Mouse (Mus musculus) bone marrow, adult 2 months (tissue): ENCODE results near the gene Slc35e3. TPM values are rescaled to one million over a fixed set of nuclear protein-coding genes. Genes with fewer than 3 reads are reported as not detected.

Experiments used
- H3K27ac ChIP-seq: fragments of 200-500 bp; 2 replicates; pipeline ENCODE4 v1.5.1; 2012; ENCODE audit warnings: low read depth, mild to moderate bottlenecking, control low read depth, inconsistent platforms, low read length; ENCODE audit not compliant: control insufficient read depth, poor library complexity, insufficient read depth
- H3K4me1 ChIP-seq: fragments of 200-500 bp; 2 replicates; pipeline ENCODE4 v1.6.1; 2011; ENCODE audit warnings: low read length; ENCODE audit not compliant: control insufficient read depth, insufficient read depth
- H3K4me3 ChIP-seq: fragments of 200-500 bp; replicated peaks from 2 replicates; pipeline ENCODE3; 2011; ENCODE audit warnings: mild to moderate bottlenecking, low read depth, low read length, control low read depth; ENCODE audit not compliant: control insufficient read depth
- CTCF ChIP-seq: fragments of 200-500 bp; IDR thresholded peaks from 2 replicates; pipeline ENCODE4 v1.5.1; 2011; ENCODE audit warnings: low read length, control low read depth; ENCODE audit not compliant: control insufficient read depth, insufficient read depth
- POLR2A ChIP-seq: fragments of 200-500 bp; IDR thresholded peaks from 2 replicates; pipeline ENCODE4 v1.6.1; 2011; ENCODE audit warnings: low read depth, mild to moderate bottlenecking, control low read depth, low read length, borderline replicate concordance; ENCODE audit not compliant: control insufficient read depth
- WGBS: fragments of 180-500 bp; shearing (Covaris S2); methylation state at CpG from one replicate; pipeline ENCODE4 v1.1.7; 2018; 5-methylcytosine and 5-hydroxymethylcytosine counted together
- polyA plus RNA-seq: library from polyadenylated mRNA; stranded (reverse); fragments of >200 nt; gene quantifications from 2 replicates; pipeline ENCODE4 v1.2.4, GENCODE M21; 2011; ENCODE audit warnings: low replicate concordance; ENCODE audit not compliant: missing spikeins, insufficient read depth, insufficient read length

Gene Slc35e3
- polyA plus RNA-seq, 1 experiment = 8.3 TPM

DNA sequence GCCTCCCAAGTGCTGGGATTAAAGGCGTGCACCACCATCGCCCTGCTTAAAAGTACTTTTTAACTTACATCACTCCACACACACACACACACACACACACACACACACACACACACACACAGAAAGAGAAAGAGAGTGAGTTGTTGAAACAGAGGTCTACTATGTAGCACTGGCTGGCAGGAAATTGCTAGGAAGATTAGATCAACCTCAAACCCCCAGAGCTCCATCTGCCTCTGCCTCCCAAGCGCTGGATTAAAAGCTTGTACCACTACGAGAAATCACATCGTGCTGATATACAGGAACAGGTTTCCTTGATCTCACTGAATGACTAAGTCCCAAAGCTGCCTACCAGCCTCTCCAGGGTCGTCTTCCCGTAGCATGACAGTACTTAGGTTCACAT is 38.5 kb upstream of the Slc35e3 start:
- no peak overlapping the region for H3K4me3 ChIP-seq
- TF ChIP-seq POLR2A (no peak), CTCF (no peak)
- H3K27ac ChIP-seq = no peak overlapping the region
- H3K4me1 ChIP-seq = no peaks in the 10 kb centered on the region
- 53% methylated on average over 7 of the region's 7 CpGs for WGBS

DNA sequence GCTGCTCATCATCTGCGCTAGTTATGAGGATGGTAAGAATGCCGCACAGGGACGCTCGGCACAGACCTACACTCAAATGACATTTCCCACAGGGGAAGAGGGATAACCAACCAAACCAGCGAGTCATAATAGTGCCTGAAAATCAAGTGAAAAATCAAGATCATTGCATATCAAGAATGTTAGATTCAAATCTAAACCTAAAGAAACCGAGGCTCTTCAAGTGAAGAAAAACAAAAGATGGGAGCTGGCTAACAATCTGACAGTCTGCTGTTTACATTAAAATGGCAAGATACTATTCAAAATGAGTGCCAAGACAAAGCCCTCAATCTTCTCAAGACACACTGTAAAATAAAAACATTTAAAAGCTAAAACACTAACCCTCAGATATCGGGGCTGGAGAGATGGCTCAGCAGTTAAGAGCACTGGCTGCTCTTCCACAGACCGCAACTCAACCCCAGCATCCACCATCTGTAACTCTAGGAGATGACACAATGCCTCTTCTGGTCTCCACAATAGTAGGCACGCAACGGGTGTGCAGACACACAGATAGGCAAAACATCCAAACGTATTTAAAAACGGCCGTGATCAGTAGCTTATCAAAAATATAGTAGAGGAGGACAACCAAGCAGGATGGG is 37.7 kb upstream of the Slc35e3 start:
- 88% methylated on average over 13 of the region's 13 CpGs for WGBS
- TF ChIP-seq POLR2A = no peak
- TF ChIP-seq CTCF = no peak
- Histone ChIP-seq H3K27ac (no peak overlapping the region), H3K4me1 (no peaks in the 10 kb centered on the region), H3K4me3 (no peak overlapping the region)

DNA sequence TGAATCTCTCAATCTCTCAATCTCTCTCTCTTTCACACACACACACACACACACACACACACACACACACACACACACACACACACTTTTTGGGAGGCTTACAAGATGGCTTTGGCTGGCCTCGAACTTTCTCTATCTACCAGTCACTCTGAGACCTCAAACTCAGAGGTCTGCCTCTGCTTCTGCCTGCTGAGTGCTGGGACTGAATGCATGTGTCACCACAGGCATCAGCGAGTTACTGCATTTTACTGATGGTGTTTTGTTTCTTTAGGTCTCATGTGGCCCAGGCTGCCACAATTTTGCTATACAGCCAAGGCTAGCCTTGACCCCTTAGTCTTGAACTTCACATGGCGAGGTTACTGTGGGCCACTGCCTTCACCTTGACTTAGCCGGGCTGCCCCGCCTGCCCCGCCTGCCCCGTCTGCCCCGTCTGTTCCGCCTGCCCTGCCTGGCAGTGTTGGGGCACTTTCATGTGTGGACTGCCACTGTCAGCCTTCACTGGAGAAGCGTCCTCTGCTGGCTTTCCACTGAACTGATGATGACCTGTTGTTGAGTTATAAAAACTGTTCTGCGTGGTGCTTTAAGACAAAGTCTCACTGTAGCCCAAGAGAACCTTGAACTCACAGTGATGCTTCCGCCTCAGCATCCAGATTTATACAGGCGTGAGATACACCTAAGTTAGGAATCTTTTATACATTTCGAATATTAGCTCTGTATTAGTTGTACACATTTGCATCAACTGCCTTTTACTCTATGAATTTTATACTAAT is 36.5 kb upstream of the Slc35e3 start:
- no peak overlapping the region for H3K4me3 ChIP-seq
- no peaks in the 10 kb centered on the region for H3K4me1 ChIP-seq
- no peak overlapping the region for H3K27ac ChIP-seq
- WGBS = 87% methylated on average over 14 of the region's 14 CpGs
- TF ChIP-seq CTCF (no peak), POLR2A (no peak)

DNA sequence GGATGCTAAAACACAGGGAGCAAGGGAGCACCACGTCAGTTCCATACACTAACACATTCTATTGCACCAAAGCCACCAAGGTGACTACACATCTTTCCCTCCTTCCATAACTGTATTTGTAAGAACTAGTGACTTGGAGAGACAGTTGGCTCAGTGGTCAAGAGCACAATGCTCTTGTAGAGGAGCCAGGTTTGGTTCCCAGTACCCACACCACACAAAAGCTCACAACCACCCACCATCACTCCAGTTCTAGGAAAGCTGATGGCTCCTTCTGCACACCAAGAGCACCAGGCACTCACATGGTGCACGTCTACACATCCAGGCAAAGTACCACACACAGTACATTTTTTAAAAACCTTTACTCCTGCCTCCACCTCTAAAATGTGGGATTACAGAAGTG is 35.9 kb upstream of the Slc35e3 start:
- no peaks in the 10 kb centered on the region for H3K4me1 ChIP-seq
- no peak for TF ChIP-seq POLR2A
- TF ChIP-seq CTCF = no peak
- WGBS = 85% methylated on average over 2 of the region's 2 CpGs
- H3K4me3 ChIP-seq = no peak overlapping the region
- H3K27ac ChIP-seq = no peak overlapping the region

DNA sequence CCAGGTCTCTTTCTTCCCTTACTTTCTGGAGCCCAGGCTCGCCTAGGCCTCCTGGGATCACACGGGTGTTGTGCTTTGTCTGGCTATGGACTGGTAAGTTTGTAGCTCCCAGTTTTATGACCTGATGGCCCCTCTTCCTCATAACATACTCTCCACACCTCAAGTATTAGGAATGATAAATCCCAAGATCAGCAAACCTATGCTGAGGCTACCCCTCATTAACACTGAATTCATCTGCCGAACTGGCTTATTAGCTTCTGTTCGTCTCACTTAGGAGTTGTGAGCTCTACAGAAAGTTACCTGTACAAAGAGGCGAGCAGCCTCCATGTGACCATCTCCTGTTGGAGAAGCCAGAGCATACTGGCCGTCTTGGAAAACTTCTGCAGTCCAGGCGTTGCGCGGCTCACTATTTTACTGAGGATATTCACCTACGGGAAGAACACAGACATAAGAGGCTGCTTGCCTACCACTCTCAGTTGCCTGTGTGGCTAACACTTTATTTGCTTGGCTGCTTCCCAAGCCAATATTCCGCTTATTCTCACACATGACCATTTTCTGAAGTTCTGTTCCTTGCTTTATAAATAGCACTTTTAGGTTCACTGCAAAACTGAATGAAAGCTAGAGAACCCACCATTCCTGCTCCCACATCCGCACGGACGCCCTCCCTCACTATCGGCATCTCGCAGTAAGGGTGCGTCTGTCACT is 35.0 kb upstream of the Slc35e3 start:
- WGBS = 86% methylated on average over 17 of the region's 17 CpGs

DNA sequence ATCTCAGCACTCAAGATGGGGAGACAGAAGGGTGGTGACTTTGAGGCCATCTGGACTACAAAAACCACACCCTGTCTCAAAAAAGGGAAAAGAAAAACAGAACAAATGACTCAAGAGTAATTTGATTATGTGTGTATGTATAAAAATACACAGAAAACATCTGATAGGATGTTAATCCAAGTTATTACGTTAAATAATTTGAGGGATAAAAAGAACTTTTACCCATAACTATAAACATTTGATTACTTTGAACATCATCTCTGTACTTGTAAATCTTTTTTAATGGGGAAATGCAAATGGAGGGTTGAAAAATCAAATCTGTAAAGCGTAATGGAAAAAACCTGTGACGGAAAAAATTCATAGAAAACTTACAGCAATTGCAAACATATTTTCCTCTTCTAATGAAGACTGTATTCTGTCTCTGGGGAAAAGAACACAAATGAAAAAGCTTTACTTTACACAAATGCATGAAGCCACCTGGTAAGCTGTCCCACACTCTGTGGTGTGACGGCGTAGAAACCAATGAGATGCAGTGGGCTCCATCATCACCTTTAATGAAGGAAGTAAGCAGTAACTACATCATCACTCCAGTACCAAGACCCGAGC is 34.2 kb upstream of the Slc35e3 start:
- 76% methylated on average over 6 of the region's 6 CpGs for WGBS

More for the DNA sequence above, 35.0 kb upstream of the Slc35e3 start:
- Histone ChIP-seq H3K4me3 (no peak overlapping the region), H3K27ac (no peak overlapping the region), H3K4me1 (no peaks in the 10 kb centered on the region)
- TF ChIP-seq POLR2A (no peak), CTCF (no peak)

DNA sequence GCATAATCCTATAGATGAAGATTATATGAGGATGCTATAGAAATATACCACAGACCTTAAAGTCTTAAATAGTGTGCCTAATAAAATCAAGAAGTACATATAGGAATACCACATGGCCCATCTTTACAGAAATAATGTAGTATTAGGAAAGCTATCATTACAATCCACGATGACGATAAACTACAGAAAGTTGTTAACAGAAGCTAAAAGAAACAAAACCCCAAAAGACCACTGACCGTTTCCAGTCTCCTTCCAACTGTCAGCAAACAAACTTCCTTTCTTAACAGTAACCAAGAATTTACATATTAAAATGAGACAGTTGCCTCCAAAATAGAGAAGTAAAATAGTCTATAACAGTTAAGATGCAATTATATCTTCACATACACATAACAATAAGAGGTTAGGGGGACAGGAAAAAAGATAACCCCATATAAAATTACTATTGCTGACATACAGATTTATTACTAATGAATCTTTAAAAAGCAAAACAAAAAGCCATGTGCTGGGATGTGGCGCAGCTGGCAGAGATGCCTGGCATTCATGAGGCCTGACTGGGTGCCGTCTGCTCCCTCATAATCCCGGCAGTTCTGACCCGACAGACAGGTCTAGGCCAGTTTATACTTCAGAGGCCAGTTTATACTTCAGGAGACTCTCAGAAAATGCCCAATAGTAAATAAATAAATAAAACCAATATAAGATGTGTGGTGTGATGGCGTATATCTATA is 33.6 kb upstream of the Slc35e3 start:
- H3K4me3 ChIP-seq = no peak overlapping the region

More for the DNA sequence above, 34.2 kb upstream of the Slc35e3 start:
- no peak overlapping the region for H3K4me3 ChIP-seq
- no peak for TF ChIP-seq POLR2A
- TF ChIP-seq CTCF = no peak
- H3K27ac ChIP-seq = no peak overlapping the region
- H3K4me1 ChIP-seq = no peaks in the 10 kb centered on the region

DNA sequence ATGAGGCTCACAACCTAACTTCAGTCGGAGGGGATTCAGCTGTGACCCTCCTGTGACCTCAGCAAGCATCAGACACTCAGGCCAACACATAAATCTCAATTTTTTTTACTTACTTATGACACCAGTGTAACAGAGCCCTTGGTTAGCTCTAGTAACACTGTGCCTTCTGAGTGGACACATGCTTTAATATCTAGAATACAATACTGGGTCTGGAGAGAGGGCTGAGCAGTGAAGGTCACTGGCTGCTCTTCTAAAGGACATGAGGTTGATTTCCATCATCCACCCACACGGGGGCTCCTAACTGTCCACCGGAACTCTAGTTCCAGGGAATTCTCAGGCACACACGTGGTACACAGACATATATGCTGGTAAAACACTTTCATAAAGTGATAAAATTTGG is 32.8 kb upstream of the Slc35e3 start:
- 84% methylated on average over 4 of the region's 4 CpGs for WGBS
- H3K4me1 ChIP-seq = no peaks in the 10 kb centered on the region

More for the DNA sequence above, 33.6 kb upstream of the Slc35e3 start:
- no peak for TF ChIP-seq CTCF
- TF ChIP-seq POLR2A = no peak
- 52% methylated on average over 8 of the region's 8 CpGs for WGBS
- Histone ChIP-seq H3K4me1 (no peaks in the 10 kb centered on the region), H3K27ac (no peak overlapping the region)

More for the DNA sequence above, 32.8 kb upstream of the Slc35e3 start:
- no peak overlapping the region for H3K4me3 ChIP-seq
- no peak overlapping the region for H3K27ac ChIP-seq
- TF ChIP-seq POLR2A (no peak), CTCF (no peak)
